Mouse (Mus musculus): ENCODE measurements around the gene Ankrd33b.

- TF ChIP-seq CTCF (IDR thresholded peaks at IDR 0.05; ENCODE audit: borderline replicate concordance, insufficient read depth, low read length) = no peak
- no peak for TF ChIP-seq POLR2A (IDR thresholded peaks at IDR 0.05; ENCODE audit: low read depth, low read length)
Measured at GRCm38 (mm10) chr15:31337983-31338382, 29.5 kb downstream of the Ankrd33b start.

Measured in embryonic fibroblast, embryonic 13.5 days (primary cell).